Mouse (Mus musculus): Measurements from ENCODE around the gene Fundc2. TPM values are rescaled to one million over a fixed set of nuclear protein-coding genes. Genes with fewer than 3 reads are reported as not detected.

The Fundc2 gene
- polyA plus RNA-seq, 1 experiment from 2014 or later, result 69.9 TPM

GRCm38 (mm10) chrX:75409711-75410110 is 27.5 kb downstream of the Fundc2 start:
- ATAC-seq (replicated peaks; ENCODE audit: insufficient number of reproducible peaks, low FRiP score, low TSS enrichment), result no peak
- Histone ChIP-seq H3K9me3 (replicated peaks; ENCODE audit: control insufficient read depth, low read length) (no peaks in the 10 kb centered on the region), H3K4me3 (ENCODE audit: low read depth, low read length) (no peak overlapping the region), H3K4me2 (no peak overlapping the region), H3K9ac (ENCODE audit: low read depth, low read length) (no peak overlapping the region), H3K27ac (ENCODE audit: low read depth, low read length) (no peak overlapping the region), H3K36me3 (ENCODE audit: control insufficient read depth, insufficient read depth, low read length) (no peaks in the 10 kb centered on the region), H3K4me1 (ENCODE audit: control insufficient read depth, insufficient read depth, low read length) (no peaks in the 10 kb centered on the region), H3K27me3 (ENCODE audit: control insufficient read depth, insufficient read depth, low read length) (no peaks in the 10 kb centered on the region)
- 91% methylated on average over 1 of the region's 1 CpGs for WGBS (ENCODE audit: insufficient replicate concordance)

GRCm38 (mm10) chrX:75415936-75416785 is 34.0 kb downstream of the Fundc2 start, which contains the start of the genes Cmc4, Mtcp1 and Brcc3:
TSS of gene Cmc4 (minus strand) at chrX:75416584.
TSS of gene Mtcp1 (minus strand) at chrX:75416588.
TSS of gene Brcc3 (plus strand) at chrX:75416628.
- ATAC-seq (replicated peaks; ENCODE audit: insufficient number of reproducible peaks, low FRiP score, low TSS enrichment), result peak; percentile 100
- no peaks in the 10 kb centered on the region for H3K36me3 ChIP-seq (ENCODE audit: control insufficient read depth, insufficient read depth, low read length)
- H3K27me3 ChIP-seq (ENCODE audit: control insufficient read depth, insufficient read depth, low read length), result no peaks in the 10 kb centered on the region
- peak within 1 kb of the TSS; percentile 77 for H3K9ac ChIP-seq (ENCODE audit: low read depth, low read length)
- H3K27ac ChIP-seq (ENCODE audit: low read depth, low read length), result peak within 1 kb of the TSS; percentile 91
- no peaks in the 10 kb centered on the region for H3K9me3 ChIP-seq (replicated peaks; ENCODE audit: control insufficient read depth, low read length)
- WGBS (ENCODE audit: insufficient replicate concordance), result 17% methylated on average over 51 of the region's 52 CpGs
- no peaks in the 10 kb centered on the region for H3K4me1 ChIP-seq (ENCODE audit: control insufficient read depth, insufficient read depth, low read length)
- peak within 1 kb of the TSS; percentile 63 for H3K4me2 ChIP-seq
- H3K4me3 ChIP-seq (ENCODE audit: low read depth, low read length), result peak within 1 kb of the TSS; percentile 55

Other genes starting within 250 kb of the Fundc2 start
- gene Smim9, start 218.6 kb upstream of the Fundc2 start, polyA plus RNA-seq (2014; fragmentation: Nextera tagmentation; extraction: Ambion mirVana), result not detected in 2 replicates
- gene F8, start 216 bp downstream of the Fundc2 start, polyA plus RNA-seq (2014; fragmentation: Nextera tagmentation; extraction: Ambion mirVana), result 1.4 and 2.5 TPM in 2 replicates
- 15.8 and 18.7 TPM in 2 replicates for gene Cmc4, start 34.2 kb downstream of the Fundc2 start, polyA plus RNA-seq (2014; fragmentation: Nextera tagmentation; extraction: Ambion mirVana)
- 7.0 and 8.3 TPM in 2 replicates for gene Mtcp1, start 34.2 kb downstream of the Fundc2 start, polyA plus RNA-seq (2014; fragmentation: Nextera tagmentation; extraction: Ambion mirVana)
- 51.8 and 53.1 TPM in 2 replicates for gene Brcc3, start 34.2 kb downstream of the Fundc2 start, polyA plus RNA-seq (2014; fragmentation: Nextera tagmentation; extraction: Ambion mirVana)
- 179 and 180 TPM in 2 replicates for gene Vbp1, start 131.9 kb downstream of the Fundc2 start, polyA plus RNA-seq (2014; fragmentation: Nextera tagmentation; extraction: Ambion mirVana)
- 0.84 TPM in 2 replicates for gene Rab39b, start 195.8 kb downstream of the Fundc2 start, polyA plus RNA-seq (2014; fragmentation: Nextera tagmentation; extraction: Ambion mirVana)